Mouse (Mus musculus): ENCODE measurements at regions not wholly inside any gene's neighbourhood (a gene's known extent, or its start where the extent isn't known, plus 50 kb on each side); places are given as distances from the start of the nearest gene placed in this dataset.

- ATAC-seq (ENCODE audit: low FRiP score): no peak
- TF ChIP-seq CTCF (IDR thresholded peaks at IDR 0.05): no peak
- DNase-seq (ENCODE audit: low spot score): no peak
- H3K4me2 ChIP-seq (ENCODE audit: low read depth, low read length, poor library complexity, severe bottlenecking): no peak overlapping the region
- H3K4me3 ChIP-seq (ENCODE audit: low read depth, low read length): no peak overlapping the region
- no peak overlapping the region for H3K27ac ChIP-seq (ENCODE audit: low read depth, low read length)
- 64% methylated on average over 1 of the region's 1 CpGs for WGBS
- no peaks in the 10 kb centered on the region for H3K27me3 ChIP-seq (ENCODE audit: insufficient read depth, low read length)
- no peaks in the 10 kb centered on the region for H3K9me3 ChIP-seq (ENCODE audit: low read length)
- no peaks in the 10 kb centered on the region for H3K36me3 ChIP-seq (ENCODE audit: insufficient read depth, low read length)
- H3K9ac ChIP-seq (replicated peaks; ENCODE audit: low read length, poor library complexity, severe bottlenecking): no peak overlapping the region
- no peaks in the 10 kb centered on the region for H3K4me1 ChIP-seq (ENCODE audit: insufficient read depth, low read length)
These were observed 96.8 kb upstream of the Fam240b start for GRCm38 (mm10) chr13:64594376-64594775.

DNA sequence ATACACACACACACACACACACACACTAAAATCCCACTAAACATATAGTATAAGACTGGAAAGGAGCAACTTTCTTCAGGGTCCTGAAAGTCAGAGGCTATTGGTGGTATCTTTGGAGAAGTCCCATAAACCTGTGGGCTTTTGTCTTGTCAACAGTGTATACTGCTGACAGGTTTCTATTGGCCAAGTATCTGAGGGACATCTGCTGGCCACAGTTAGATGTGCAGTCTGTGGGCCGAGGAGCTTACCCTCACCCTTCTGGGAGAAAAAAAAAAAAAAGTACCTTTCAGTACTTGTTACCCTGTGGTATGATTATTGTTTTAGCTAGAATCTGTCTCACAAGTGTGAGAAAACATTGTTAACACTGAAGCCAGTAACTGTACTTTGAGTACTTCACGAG, 76.1 kb upstream of the Fam240b start:
- H3K9ac ChIP-seq (replicated peaks; ENCODE audit: low read length, poor library complexity, severe bottlenecking): no peak overlapping the region
- no peak overlapping the region for H3K4me3 ChIP-seq (ENCODE audit: low read depth, low read length)
- TF ChIP-seq CTCF (IDR thresholded peaks at IDR 0.05): peak; percentile 38
- no peaks in the 10 kb centered on the region for H3K9me3 ChIP-seq (ENCODE audit: low read length)
- 74% methylated on average over 2 of the region's 2 CpGs for WGBS
- no peak overlapping the region for H3K4me2 ChIP-seq (ENCODE audit: low read depth, low read length, poor library complexity, severe bottlenecking)
- no peaks in the 10 kb centered on the region for H3K4me1 ChIP-seq (ENCODE audit: insufficient read depth, low read length)
- no peaks in the 10 kb centered on the region for H3K36me3 ChIP-seq (ENCODE audit: insufficient read depth, low read length)
- H3K27ac ChIP-seq (ENCODE audit: low read depth, low read length): no peak overlapping the region
- peak; percentile 5 for DNase-seq (ENCODE audit: low spot score)
- H3K27me3 ChIP-seq (ENCODE audit: insufficient read depth, low read length): no peaks in the 10 kb centered on the region
- ATAC-seq (ENCODE audit: low FRiP score): no peak

GRCm38 (mm10) chr13:64568876-64569275, 71.3 kb upstream of the Fam240b start:
- WGBS: 80% methylated on average over 6 of the region's 6 CpGs
- no peaks in the 10 kb centered on the region for H3K27me3 ChIP-seq (ENCODE audit: insufficient read depth, low read length)
- no peaks in the 10 kb centered on the region for H3K9me3 ChIP-seq (ENCODE audit: low read length)
- no peaks in the 10 kb centered on the region for H3K4me1 ChIP-seq (ENCODE audit: insufficient read depth, low read length)
- no peaks in the 10 kb centered on the region for H3K36me3 ChIP-seq (ENCODE audit: insufficient read depth, low read length)
- H3K4me2 ChIP-seq (ENCODE audit: low read depth, low read length, poor library complexity, severe bottlenecking): no peak overlapping the region
- DNase-seq (ENCODE audit: low spot score) (no peak), ATAC-seq (ENCODE audit: low FRiP score) (no peak)
- no peak overlapping the region for H3K9ac ChIP-seq (replicated peaks; ENCODE audit: low read length, poor library complexity, severe bottlenecking)
- H3K27ac ChIP-seq (ENCODE audit: low read depth, low read length): no peak overlapping the region
- no peak overlapping the region for H3K4me3 ChIP-seq (ENCODE audit: low read depth, low read length)
- no peak for TF ChIP-seq CTCF (IDR thresholded peaks at IDR 0.05)

DNA sequence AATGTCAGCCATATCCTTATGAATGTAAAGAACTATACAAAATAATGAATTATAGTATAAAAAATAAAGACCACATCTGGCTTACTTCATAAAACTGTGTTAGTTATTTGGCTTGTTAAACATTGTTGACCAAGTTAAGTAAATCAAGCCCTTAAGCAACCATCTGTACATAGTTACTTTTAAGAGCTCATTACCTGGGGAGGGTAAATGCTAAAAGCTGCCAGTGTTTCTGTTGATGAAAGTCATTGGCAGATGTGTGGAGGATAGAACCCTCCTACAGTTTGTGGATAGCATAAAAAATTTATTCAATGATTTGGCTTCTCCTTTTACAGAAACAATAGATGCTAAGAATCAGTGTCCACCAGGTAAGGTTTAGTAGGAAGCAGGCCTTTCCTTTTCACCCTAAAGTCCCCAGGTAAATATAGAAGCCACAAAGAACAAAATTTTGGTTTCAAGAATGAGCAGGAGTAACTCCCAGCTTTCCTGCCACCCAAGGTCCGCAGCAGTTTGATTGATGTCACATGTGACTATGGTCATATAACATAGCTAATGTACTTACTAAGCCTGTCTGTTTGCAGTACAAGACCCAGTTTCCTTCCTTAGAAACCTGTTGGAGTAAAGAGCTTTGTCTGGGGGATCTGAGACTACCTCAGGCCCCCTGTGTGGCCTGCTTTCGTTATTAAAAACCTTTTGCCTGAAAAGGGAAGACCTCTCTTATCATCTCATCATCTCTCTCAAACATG, 69.5 kb upstream of the Fam240b start:
- whole genome bisulfite sequencing: 85% methylated on average over 2 of the region's 2 CpGs
- ATAC-seq (ENCODE audit: low FRiP score) (no peak), DNase-seq (ENCODE audit: low spot score) (no peak)

GRCm38 (mm10) chr13:64565791-64566190, 68.2 kb upstream of the Fam240b start:
- H3K27me3 ChIP-seq (ENCODE audit: insufficient read depth, low read length): no peaks in the 10 kb centered on the region
- no peaks in the 10 kb centered on the region for H3K4me1 ChIP-seq (ENCODE audit: insufficient read depth, low read length)
- H3K36me3 ChIP-seq (ENCODE audit: insufficient read depth, low read length): no peaks in the 10 kb centered on the region
- H3K27ac ChIP-seq (ENCODE audit: low read depth, low read length): no peak overlapping the region
- H3K4me3 ChIP-seq (ENCODE audit: low read depth, low read length): no peak overlapping the region
- no peak overlapping the region for H3K4me2 ChIP-seq (ENCODE audit: low read depth, low read length, poor library complexity, severe bottlenecking)
- DNase-seq (ENCODE audit: low spot score) (no peak), ATAC-seq (ENCODE audit: low FRiP score) (no peak)
- H3K9me3 ChIP-seq (ENCODE audit: low read length): no peaks in the 10 kb centered on the region
- H3K9ac ChIP-seq (replicated peaks; ENCODE audit: low read length, poor library complexity, severe bottlenecking): no peak overlapping the region
- no peak for TF ChIP-seq CTCF (IDR thresholded peaks at IDR 0.05)

More for the DNA sequence above, 69.5 kb upstream of the Fam240b start:
- Histone ChIP-seq H3K9ac (replicated peaks; ENCODE audit: low read length, poor library complexity, severe bottlenecking) (no peak overlapping the region), H3K4me2 (ENCODE audit: low read depth, low read length, poor library complexity, severe bottlenecking) (no peak overlapping the region), H3K4me3 (ENCODE audit: low read depth, low read length) (no peak overlapping the region), H3K36me3 (ENCODE audit: insufficient read depth, low read length) (no peaks in the 10 kb centered on the region), H3K27ac (ENCODE audit: low read depth, low read length) (no peak overlapping the region), H3K9me3 (ENCODE audit: low read length) (no peaks in the 10 kb centered on the region), H3K27me3 (ENCODE audit: insufficient read depth, low read length) (no peaks in the 10 kb centered on the region), H3K4me1 (ENCODE audit: insufficient read depth, low read length) (no peaks in the 10 kb centered on the region)
- no peak for TF ChIP-seq CTCF (IDR thresholded peaks at IDR 0.05)

Measured in midbrain, postnatal 0 days (tissue).